Mouse (Mus musculus) heart, embryonic 13.5 days (tissue): ENCODE results near the gene Snai3. TPM values are rescaled to one million over a fixed set of nuclear protein-coding genes. Genes with fewer than 3 reads are reported as not detected.
A peak's percentile ranks its signal among the peaks of the same experiment; 100 is the strongest.

Experiments used
- ATAC-seq: fragments of 200-750 bp; cut with Nextera tagmentation; 2 replicates; pipeline ENCODE4 v1.8.0; 2017; ENCODE audit warnings: moderate TSS enrichment; ENCODE audit not compliant: insufficient number of reproducible peaks, low FRiP score, low TSS enrichment; ENCODE audit errors: extremely low read depth
- H3K27ac ChIP-seq: fragments of 300-500 bp; sonication (generic); replicated peaks from 2 replicates; pipeline ENCODE4 v1.5.1; 2015; ENCODE audit warnings: moderate library complexity, mild to moderate bottlenecking, inconsistent platforms
- H3K27me3 ChIP-seq: fragments of 300-500 bp; sonication (generic); replicated peaks from 2 replicates; pipeline ENCODE4 v1.6.1; 2015; ENCODE audit warnings: mild to moderate bottlenecking, inconsistent platforms
- H3K36me3 ChIP-seq: fragments of 300-500 bp; sonication (generic); 2 replicates; pipeline ENCODE4 v1.6.1; 2015; ENCODE audit warnings: mild to moderate bottlenecking, inconsistent platforms
- H3K4me1 ChIP-seq: fragments of 300-500 bp; sonication (generic); 2 replicates; pipeline ENCODE4 v1.6.1; 2015; ENCODE audit warnings: inconsistent platforms
- H3K4me2 ChIP-seq: fragments of 300-500 bp; sonication (generic); 2 replicates; pipeline ENCODE4 v1.6.1; 2015; ENCODE audit warnings: inconsistent platforms, mild to moderate bottlenecking, moderate library complexity
- H3K4me3 ChIP-seq: fragments of 300-500 bp; sonication (generic); 2 replicates; pipeline ENCODE4 v1.5.1; 2015; ENCODE audit warnings: moderate library complexity, mild to moderate bottlenecking, inconsistent platforms
- H3K9ac ChIP-seq: fragments of 300-500 bp; sonication (generic); 2 replicates; pipeline ENCODE4 v1.6.1; 2015; ENCODE audit warnings: inconsistent platforms, mild to moderate bottlenecking, moderate library complexity
- H3K9me3 ChIP-seq: fragments of 300-500 bp; sonication (generic); 2 replicates; pipeline ENCODE4 v1.6.1; 2016; ENCODE audit warnings: inconsistent platforms
- WGBS: fragments of 180-500 bp; shearing (Covaris S2); methylation state at CpG from one replicate; pipeline ENCODE4 v1.1.7; 2015; ENCODE audit warnings: mixed read lengths; 5-methylcytosine and 5-hydroxymethylcytosine counted together
- polyA plus RNA-seq: library from polyadenylated mRNA; unstranded; fragments of >200 nt; fragmentation: Nextera tagmentation; extraction: Ambion mirVana; gene quantifications from 2 replicates; pipeline ENCODE4 v1.2.1, GENCODE M21; 2015

Snai3 gene
- polyA plus RNA-seq, 1 experiment from 2014 or later = 2.4 TPM

- H3K4me2 ChIP-seq = no peak overlapping the region
- no peak overlapping the region; the same call in 1 of the 2 replicates for H3K9ac ChIP-seq
- no peaks in the 10 kb centered on the region for H3K36me3 ChIP-seq
- WGBS = 49% methylated on average over 11 of the region's 11 CpGs
- H3K27me3 ChIP-seq = peaks cover 62% of the 10 kb centered on the region
- peaks cover 54% of the 10 kb centered on the region for H3K4me1 ChIP-seq
- ATAC-seq = no peak
- H3K9me3 ChIP-seq = no peaks in the 10 kb centered on the region
- no peak overlapping the region for H3K4me3 ChIP-seq
- no peak overlapping the region for H3K27ac ChIP-seq
Observed at GRCm38 (mm10) chr8:122457171-122457570, 3.4 kb downstream of the Snai3 start.

- Histone ChIP-seq H3K27ac (no peak overlapping the region), H3K9ac (no peak overlapping the region), H3K27me3 (peaks cover 34% of the 10 kb centered on the region), H3K36me3 (no peaks in the 10 kb centered on the region), H3K4me2 (no peak overlapping the region), H3K4me1 (peaks cover 50% of the 10 kb centered on the region), H3K9me3 (no peaks in the 10 kb centered on the region), H3K4me3 (no peak overlapping the region)
- 82% methylated on average over 6 of the region's 6 CpGs for WGBS
- ATAC-seq = no peak
Observed at GRCm38 (mm10) chr8:122454409-122454808, 6.1 kb downstream of the Snai3 start.

GRCm38 (mm10) chr8:122452154-122452553 lies 8.4 kb downstream of the Snai3 start:
- 45% methylated on average over 10 of the region's 10 CpGs for WGBS
- Histone ChIP-seq H3K27ac (peak overlapping the region; percentile 92), H3K4me1 (peaks cover 41% of the 10 kb centered on the region), H3K4me2 (peak overlapping the region; percentile 23; the same call in 1 of the 2 replicates), H3K27me3 (peaks cover 12% of the 10 kb centered on the region; the same call in 1 of the 2 replicates), H3K36me3 (no peaks in the 10 kb centered on the region), H3K4me3 (no peak overlapping the region), H3K9me3 (no peaks in the 10 kb centered on the region), H3K9ac (no peak overlapping the region)
- no peak for ATAC-seq

GRCm38 (mm10) chr8:122451161-122451703 lies 9.3 kb downstream of the Snai3 start:
- peak overlapping the region; percentile 34 for H3K4me2 ChIP-seq
- ATAC-seq = peak; percentile 62; the same call in 1 of the 2 replicates
- WGBS = 31% methylated on average over 7 of the region's 7 CpGs

GRCm38 (mm10) chr8:122445203-122445602 lies 15.3 kb downstream of the Snai3 start:
- no peaks in the 10 kb centered on the region for H3K27me3 ChIP-seq
- WGBS = 52% methylated on average over 3 of the region's 3 CpGs
- H3K4me2 ChIP-seq = peak overlapping the region; percentile 100
- ATAC-seq = no peak
- no peaks in the 10 kb centered on the region for H3K36me3 ChIP-seq
- H3K27ac ChIP-seq = peak overlapping the region; percentile 99
- peaks cover 34% of the 10 kb centered on the region for H3K4me1 ChIP-seq
- peak overlapping the region; percentile 82 for H3K4me3 ChIP-seq
- peak overlapping the region; percentile 92 for H3K9ac ChIP-seq
- no peaks in the 10 kb centered on the region for H3K9me3 ChIP-seq

More at GRCm38 (mm10) chr8:122451161-122451703, 9.3 kb downstream of the Snai3 start:
- H3K4me1 ChIP-seq = peaks cover 39% of the 10 kb centered on the region
- H3K27me3 ChIP-seq = peaks cover 5% of the 10 kb centered on the region; the same call in 1 of the 2 replicates
- H3K9ac ChIP-seq = peak overlapping the region; percentile 11; the same call in 1 of the 2 replicates
- H3K36me3 ChIP-seq = no peaks in the 10 kb centered on the region
- H3K9me3 ChIP-seq = no peaks in the 10 kb centered on the region
- H3K27ac ChIP-seq = peak overlapping the region; percentile 92
- H3K4me3 ChIP-seq = no peak overlapping the region

GRCm38 (mm10) chr8:122444058-122444748 lies 16.3 kb downstream of the Snai3 start:
- 0 out of 2 replicates have a peak, but pooled peaks have one; percentile 15 for ATAC-seq
- no peaks in the 10 kb centered on the region for H3K27me3 ChIP-seq
- H3K4me1 ChIP-seq = peaks cover 30% of the 10 kb centered on the region
- peak overlapping the region; percentile 92 for H3K9ac ChIP-seq
- H3K27ac ChIP-seq = peak overlapping the region; percentile 99
- peak overlapping the region; percentile 82 for H3K4me3 ChIP-seq
- H3K9me3 ChIP-seq = no peaks in the 10 kb centered on the region
- WGBS = 9% methylated on average over 19 of the region's 19 CpGs
- peaks cover 7% of the 10 kb centered on the region for H3K36me3 ChIP-seq
- H3K4me2 ChIP-seq = peak overlapping the region; percentile 100

- Histone ChIP-seq H3K4me1 (peaks cover 31% of the 10 kb centered on the region), H3K9ac (peak within 1 kb of the TSS; percentile 92), H3K4me2 (peak within 1 kb of the TSS; percentile 100), H3K4me3 (peak within 1 kb of the TSS; percentile 82), H3K36me3 (peaks cover 8% of the 10 kb centered on the region), H3K9me3 (no peaks in the 10 kb centered on the region), H3K27me3 (no peaks in the 10 kb centered on the region), H3K27ac (peak within 1 kb of the TSS; percentile 99)
- peak; percentile 95 for ATAC-seq
- WGBS = under 1% methylated on average over 47 of the region's 47 CpGs
Observed at GRCm38 (mm10) chr8:122443262-122444006, 17.1 kb downstream of the Snai3 start, which contains the start of gene Mvd. Mvd (minus strand) TSS chr8:122443422.

- Histone ChIP-seq H3K9me3 (no peaks in the 10 kb centered on the region), H3K4me3 (peak overlapping the region; percentile 82), H3K36me3 (peaks cover 12% of the 10 kb centered on the region), H3K4me1 (peaks cover 37% of the 10 kb centered on the region), H3K4me2 (peak overlapping the region; percentile 100), H3K27ac (peak overlapping the region; percentile 82), H3K27me3 (no peaks in the 10 kb centered on the region), H3K9ac (peak overlapping the region; percentile 91)
- no peak for ATAC-seq
- WGBS = under 1% methylated on average over 12 of the region's 12 CpGs
Observed at GRCm38 (mm10) chr8:122442781-122443180, 17.8 kb downstream of the Snai3 start.

GRCm38 (mm10) chr8:122442356-122442755 lies 18.2 kb downstream of the Snai3 start:
- H3K27ac ChIP-seq = peak overlapping the region; percentile 82; the same call in 1 of the 2 replicates

GRCm38 (mm10) chr8:122441326-122441725 lies 19.2 kb downstream of the Snai3 start:
- no peak overlapping the region for H3K4me2 ChIP-seq
- H3K36me3 ChIP-seq = peaks cover 26% of the 10 kb centered on the region
- H3K4me1 ChIP-seq = peaks cover 41% of the 10 kb centered on the region
- no peaks in the 10 kb centered on the region for H3K9me3 ChIP-seq
- no peak overlapping the region for H3K9ac ChIP-seq
- 89% methylated on average over 1 of the region's 1 CpGs for WGBS
- no peaks in the 10 kb centered on the region for H3K27me3 ChIP-seq
- H3K27ac ChIP-seq = no peak overlapping the region
- ATAC-seq = no peak
- no peak overlapping the region for H3K4me3 ChIP-seq

More at GRCm38 (mm10) chr8:122442356-122442755, 18.2 kb downstream of the Snai3 start:
- peak overlapping the region; percentile 100 for H3K4me2 ChIP-seq
- peak overlapping the region; percentile 82 for H3K4me3 ChIP-seq
- H3K27me3 ChIP-seq = no peaks in the 10 kb centered on the region
- peaks cover 16% of the 10 kb centered on the region for H3K36me3 ChIP-seq
- H3K9ac ChIP-seq = peak overlapping the region; percentile 91
- no peaks in the 10 kb centered on the region for H3K9me3 ChIP-seq
- ATAC-seq = no peak
- 26% methylated on average over 7 of the region's 7 CpGs for WGBS
- H3K4me1 ChIP-seq = peaks cover 41% of the 10 kb centered on the region

- Histone ChIP-seq H3K9me3 (no peaks in the 10 kb centered on the region), H3K4me1 (peaks cover 21% of the 10 kb centered on the region), H3K27ac (no peak overlapping the region), H3K27me3 (no peaks in the 10 kb centered on the region), H3K4me2 (no peak overlapping the region), H3K4me3 (no peak overlapping the region), H3K9ac (no peak overlapping the region), H3K36me3 (peaks cover 46% of the 10 kb centered on the region)
- no peak for ATAC-seq
- WGBS = 87% methylated on average over 16 of the region's 16 CpGs
Observed at GRCm38 (mm10) chr8:122439336-122439735, 21.2 kb downstream of the Snai3 start.
